13 mouse cellular contexts compared by ENCODE assay signal in the genomic region with DNA sequence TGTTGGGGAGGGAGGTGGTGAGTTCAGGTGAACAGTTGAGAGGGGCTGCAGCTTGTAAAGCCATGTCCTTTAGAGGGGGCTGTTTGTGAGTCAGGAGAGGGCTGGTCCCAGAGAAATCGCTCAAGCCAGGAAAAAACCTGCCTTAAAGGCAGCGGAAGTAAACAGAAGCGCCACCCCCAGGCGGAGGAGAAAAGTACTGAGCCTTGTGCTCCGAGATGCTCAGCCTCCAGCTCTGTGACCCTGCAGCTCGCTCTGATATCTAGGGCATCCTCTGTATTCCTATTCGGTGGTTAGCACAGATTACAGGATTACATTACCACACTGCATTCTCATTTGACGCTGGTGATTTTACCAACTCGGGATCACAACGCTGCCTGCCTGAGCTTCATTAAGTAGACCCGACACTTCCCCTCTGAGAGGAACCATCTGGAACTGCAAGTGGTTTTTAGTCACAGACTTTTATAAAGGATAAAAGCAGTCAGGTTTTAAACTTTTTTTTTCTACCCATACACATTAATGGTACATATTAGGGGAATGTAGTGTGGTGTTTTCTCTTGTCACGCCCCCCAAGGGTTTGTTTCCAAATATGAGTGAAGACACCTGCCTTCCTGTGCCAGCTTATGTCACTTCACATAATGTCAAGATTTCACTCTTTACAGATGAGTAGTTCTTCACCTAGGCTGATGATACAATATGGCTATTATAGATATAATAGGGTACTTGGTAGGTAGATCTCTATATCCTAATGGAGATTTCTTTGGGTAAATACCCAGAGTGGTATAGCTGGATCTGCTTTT.
DNase-seq lines count a peak whose midpoint lies in the region; ATAC-seq lines count a peak whose summit lies in the region.
"Had no signal": no experiment of that assay in that cellular context is flagged by ENCODE, and none has a peak within 500 bp of the region (broad histone marks: within the 10 kb centered on the region; RNA-seq: fewer than 3 reads in every experiment).

No protein-coding gene starts in this region.

- no peaks in the 10 kb centered on the region for H3K27me3 ChIP-seq in kidney, embryonic 14.5 days (ENCODE audit: control insufficient read depth, insufficient read depth, low read length)
- no peaks in the 10 kb centered on the region for H3K27me3 ChIP-seq in kidney, embryonic 16.5 days (ENCODE audit: insufficient read depth, low read length)
- H3K27me3 ChIP-seq: embryonic facial prominence, embryonic 15.5 days; heart, embryonic 15.5 days had no signal

- no peak overlapping the region for H3K9ac ChIP-seq in kidney, embryonic 14.5 days (ENCODE audit: low read depth, low read length)
- H3K9ac ChIP-seq in kidney, embryonic 16.5 days (replicated peaks; ENCODE audit: low read length): no peak overlapping the region
- H3K9ac ChIP-seq: embryonic facial prominence, embryonic 15.5 days; heart, embryonic 15.5 days had no signal

- no peaks in the 10 kb centered on the region for H3K9me3 ChIP-seq in kidney, embryonic 14.5 days (ENCODE audit: control insufficient read depth, low read length)
- 0 out of 2 replicates have a peak, but pooled peaks cover 6% of the 10 kb centered on the region for H3K9me3 ChIP-seq in kidney, embryonic 16.5 days (ENCODE audit: low read length)
- H3K9me3 ChIP-seq: embryonic facial prominence, embryonic 15.5 days; heart, embryonic 15.5 days had no signal

- H3K4me1 ChIP-seq in kidney, embryonic 14.5 days (ENCODE audit: control insufficient read depth, insufficient read depth, low read length): no peaks in the 10 kb centered on the region
- H3K4me1 ChIP-seq in kidney, embryonic 16.5 days (ENCODE audit: insufficient read depth, low read length): 0 out of 2 replicates have a peak, but pooled peaks cover 3% of the 10 kb centered on the region
- H3K4me1 ChIP-seq: embryonic facial prominence, embryonic 15.5 days; heart, embryonic 15.5 days had no signal

- DNase-seq in ovary, postnatal 36 days (ENCODE audit: low spot score): peak; percentile 31
- DNase-seq in ovary, postnatal 10 days (ENCODE audit: low spot score): no peak
- peak; percentile 49 for DNase-seq in embryo, embryonic 11 days
- peak; percentile 42 for DNase-seq in retina, embryonic 14.5 days (ENCODE audit: low spot score)
- DNase-seq in thymus, postnatal 10 days (ENCODE audit: low spot score in 2 of 2): no peak
- DNase-seq: kidney, adult 8-10 months had no signal

- 43% methylated on average over 12 of the region's 12 CpGs for WGBS in kidney, embryonic 14.5 days
- WGBS in kidney, embryonic 16.5 days: 40% methylated on average over 12 of the region's 12 CpGs

- no peak overlapping the region for H3K4me2 ChIP-seq in kidney, embryonic 14.5 days (replicated peaks; ENCODE audit: low read depth, low read length)
- H3K4me2 ChIP-seq in kidney, embryonic 16.5 days (replicated peaks; ENCODE audit: low read depth, low read length): no peak overlapping the region
- H3K4me2 ChIP-seq: embryonic facial prominence, embryonic 15.5 days; heart, embryonic 15.5 days had no signal

- no peak overlapping the region for H3K27ac ChIP-seq in kidney, embryonic 14.5 days (ENCODE audit: low read depth, low read length)
- H3K27ac ChIP-seq in kidney, embryonic 16.5 days (ENCODE audit: low read length): no peak overlapping the region
- H3K27ac ChIP-seq: embryonic facial prominence, embryonic 15.5 days; heart, embryonic 15.5 days; macrophage had no signal

- ATAC-seq in kidney, embryonic 14.5 days (ENCODE audit: low FRiP score, low TSS enrichment): 0 out of 2 replicates have a peak, but pooled peaks have one; percentile 20
- no peak for ATAC-seq in kidney, embryonic 16.5 days (ENCODE audit: low FRiP score, low TSS enrichment)
- ATAC-seq in granulocyte monocyte progenitor cell, adult 5-6 weeks (replicated peaks; ENCODE audit: poor library complexity, severe bottlenecking): no peak

- H3K36me3 ChIP-seq in kidney, embryonic 14.5 days (ENCODE audit: control insufficient read depth, insufficient read depth, low read length): no peaks in the 10 kb centered on the region
- no peaks in the 10 kb centered on the region for H3K36me3 ChIP-seq in kidney, embryonic 16.5 days (ENCODE audit: insufficient read depth, low read length)
- H3K36me3 ChIP-seq: embryonic facial prominence, embryonic 15.5 days; G1E; heart, embryonic 15.5 days had no signal

- H3K4me3 ChIP-seq in kidney, embryonic 14.5 days (ENCODE audit: low read length): no peak overlapping the region
- no peak overlapping the region for H3K4me3 ChIP-seq in kidney, embryonic 16.5 days (ENCODE audit: low read length)
- H3K4me3 ChIP-seq: embryonic facial prominence, embryonic 15.5 days; heart, embryonic 15.5 days had no signal

Comparison
In these comparisons a context has a peak if more than half of its experiments do, and no peak if none do; other contexts are left out.
1. DNase-seq: peak in ovary, postnatal 36 days (single experiment), embryo, embryonic 11 days (single experiment) and retina, embryonic 14.5 days (single experiment); none in ovary, postnatal 10 days (single experiment) and thymus, postnatal 10 days (0 of 2).